Mouse (Mus musculus) brain, embryonic 14.5 days (tissue): ENCODE results near the gene Vps18.

Experiments
- CTCF ChIP-seq: fragments of 200-500 bp; IDR thresholded peaks from 2 replicates; pipeline ENCODE4 v1.5.1; 2012; ENCODE audit warnings: inconsistent platforms, mild to moderate bottlenecking, moderate library complexity, borderline replicate concordance; ENCODE audit not compliant: insufficient read depth, insufficient read length; ENCODE audit errors: extremely low read depth
- POLR2A ChIP-seq: fragments of 200-500 bp; IDR thresholded peaks from 2 replicates; pipeline ENCODE4 v1.6.1; 2012; ENCODE audit warnings: mild to moderate bottlenecking, inconsistent platforms, borderline replicate concordance; ENCODE audit not compliant: poor library complexity, insufficient read depth, insufficient read length, severe bottlenecking; ENCODE audit errors: extremely low read depth

- TF ChIP-seq POLR2A = peak; percentile 44; the same call in 1 of the 2 replicates
- TF ChIP-seq CTCF = peak; percentile 53
These were observed 17.8 kb upstream of the Vps18 start, which contains the start of gene Rhov for GRCm38 (mm10) chr2:119270643-119271331.
